Mouse (Mus musculus) myocyte (in vitro differentiated cells): ENCODE data around the gene Twf1.

Source experiments
- E2F4 ChIP-seq: IDR thresholded peaks from one replicate; pipeline ENCODE4 v1.6.1; 2011; ENCODE audit warnings: mild to moderate bottlenecking, control low read depth, moderate library complexity; ENCODE audit not compliant: insufficient read depth
- MYOD1 ChIP-seq, 3 experiments: IDR thresholded peaks; one replicate each; pipeline ENCODE4 v1.6.1; 2011; ENCODE audit warnings: control low read depth in 2 of 3, low read depth in 2 of 3, mild to moderate bottlenecking in 2 of 3, moderate library complexity in 1 of 3; ENCODE audit not compliant: insufficient read length in 2 of 3, control insufficient read depth in 1 of 3
- MYOG ChIP-seq, 3 experiments: IDR thresholded peaks; one replicate each; pipeline ENCODE4 v1.6.1; 2011; ENCODE audit warnings: control low read depth in 2 of 3, low read depth in 2 of 3, mild to moderate bottlenecking in 2 of 3; ENCODE audit not compliant: insufficient read length in 2 of 3, control insufficient read depth in 1 of 3, insufficient read depth in 1 of 3
- POLR2A ChIP-seq: IDR thresholded peaks from one replicate; pipeline ENCODE4 v1.6.1; 2011; ENCODE audit warnings: low read depth, mild to moderate bottlenecking, control low read depth, moderate library complexity; ENCODE audit not compliant: insufficient read length
- REST ChIP-seq: IDR thresholded peaks from one replicate; pipeline ENCODE4 v1.6.1; 2011; ENCODE audit warnings: mild to moderate bottlenecking, control low read depth, moderate library complexity; ENCODE audit not compliant: insufficient read depth, insufficient read length
- TCF12 ChIP-seq: IDR thresholded peaks from one replicate; pipeline ENCODE4 v1.6.1; 2011; ENCODE audit warnings: mild to moderate bottlenecking, control low read depth; ENCODE audit not compliant: poor library complexity, insufficient read depth, severe bottlenecking
- USF1 ChIP-seq: IDR thresholded peaks from one replicate; pipeline ENCODE4 v1.6.1; 2011; ENCODE audit warnings: low read depth, mild to moderate bottlenecking, control low read depth, moderate library complexity

GRCm38 (mm10) chr15:94601339-94601738 lies 11.7 kb upstream of the Twf1 start:
- TF ChIP-seq E2F4 (no peak), REST (no peak), POLR2A (no peak), MYOD1 (IDR thresholded peaks at IDR 0.05; ENCODE audit: control insufficient read depth in 1 of 3, insufficient read length in 2 of 3, low read depth in 2 of 3) (no peak), TCF12 (no peak), MYOG (IDR thresholded peaks at IDR 0.05; ENCODE audit: control insufficient read depth in 1 of 3, insufficient read depth in 1 of 3, insufficient read length in 2 of 3, low read depth in 2 of 3) (no peak), USF1 (no peak)
